Mouse (Mus musculus): ENCODE results near the gene Psma1.

Psma1 gene

DNA sequence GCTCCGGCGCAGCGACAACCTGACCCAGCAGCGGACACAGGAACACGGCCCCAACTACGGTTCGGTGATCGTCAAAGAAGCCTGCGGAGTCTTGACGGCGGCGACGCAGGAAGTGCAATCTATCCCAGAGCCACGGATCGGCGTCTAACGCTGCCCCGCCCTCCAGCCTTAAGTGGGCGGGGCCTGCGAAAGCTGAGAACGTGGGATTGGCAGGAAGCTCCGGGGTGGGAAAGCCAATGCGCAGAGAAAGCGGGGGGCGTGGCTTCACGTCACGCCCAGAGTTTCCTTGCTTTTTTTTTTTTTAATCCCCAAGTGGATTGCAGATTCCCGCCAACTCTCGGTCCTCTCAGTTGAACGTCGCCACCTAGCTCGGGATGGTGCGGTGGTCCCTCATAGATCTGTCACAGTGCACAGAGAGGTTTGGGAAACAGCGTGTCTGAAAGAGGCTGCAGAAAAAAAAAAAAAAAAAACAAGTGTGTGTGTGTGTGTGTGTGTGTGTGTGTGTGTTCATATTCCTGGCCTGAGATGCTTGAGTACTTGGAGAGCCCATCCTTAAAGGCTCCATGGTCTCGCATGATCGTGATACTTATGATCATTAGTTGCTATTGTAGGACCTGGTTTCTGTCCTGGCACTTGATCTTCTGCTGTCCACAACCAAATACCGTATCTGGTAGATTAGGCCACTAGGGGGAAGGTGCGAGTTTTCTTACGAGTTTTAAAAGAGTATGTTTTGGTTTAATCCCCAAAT lies at the start of gene Psma1:
Gene Psma1, minus strand, starts transcription at position 114 of the 748 bp plus-strand sequence.
- DNase-seq (ENCODE audit: low spot score), result peak; percentile 91

DNA sequence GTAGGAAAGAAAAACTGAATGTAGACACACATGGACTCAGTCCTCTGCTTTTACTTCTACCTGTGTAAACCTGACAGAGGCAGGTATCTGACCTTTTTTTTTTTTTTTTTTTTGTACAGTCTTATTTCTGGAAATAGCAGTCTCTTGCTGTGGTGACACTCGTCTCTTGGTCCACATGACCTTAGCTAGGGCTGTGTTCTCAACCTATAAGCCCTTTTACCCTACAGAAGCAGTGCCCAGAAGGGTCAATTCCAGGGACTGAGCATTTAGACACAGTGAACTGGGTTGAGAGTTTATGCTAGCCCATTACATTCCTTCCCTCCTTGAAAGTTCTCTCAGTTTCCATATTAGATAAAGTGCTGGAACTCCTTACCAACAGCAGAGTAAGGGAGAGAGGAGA lies 47.6 kb upstream of the Psma1 start:
- DNase-seq (ENCODE audit: low spot score), result no peak

DNA sequence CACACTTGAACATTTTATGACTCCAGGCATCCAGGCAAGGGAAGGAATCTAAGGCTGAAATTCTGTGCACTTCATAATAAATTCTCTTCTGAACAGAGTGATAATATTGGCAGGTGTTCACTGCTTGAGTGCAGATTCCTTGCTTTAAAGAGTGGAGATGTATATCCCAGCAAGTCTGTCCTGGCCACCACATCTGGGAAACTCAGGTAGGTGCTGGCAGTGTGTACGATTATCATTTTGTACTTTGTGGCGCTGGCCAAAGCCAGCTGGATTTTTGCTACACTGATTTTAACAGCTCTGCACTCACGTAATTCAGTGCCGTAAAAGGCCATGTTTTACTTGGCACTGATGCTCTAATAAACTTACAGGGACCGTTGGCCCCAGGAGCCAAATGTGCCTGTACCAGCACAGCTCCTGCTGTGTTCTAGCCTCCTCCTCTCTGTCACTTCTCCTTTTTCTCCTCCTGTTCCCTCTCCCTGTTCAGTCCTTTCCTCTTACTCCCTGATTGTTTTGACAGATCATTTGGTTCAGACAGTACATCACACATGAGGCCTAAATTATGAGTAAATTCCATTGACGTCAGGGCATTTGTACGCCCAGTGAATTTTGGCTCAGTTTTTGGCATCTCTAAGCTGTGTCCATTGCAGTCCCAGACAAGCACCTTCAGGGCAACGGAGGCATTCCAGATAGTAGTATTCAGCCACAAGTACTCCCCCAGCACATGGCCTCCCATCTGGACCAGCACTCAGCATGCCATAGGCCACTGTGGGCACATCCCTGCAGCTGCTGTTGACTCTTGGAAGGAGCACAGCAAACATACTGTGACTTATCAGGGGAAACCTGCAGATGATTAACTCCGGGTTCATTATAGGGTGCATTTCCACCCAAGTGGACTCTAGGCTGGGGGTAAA lies 46.9 kb upstream of the Psma1 start:
- DNase-seq (ENCODE audit: low spot score), result no peak

DNA sequence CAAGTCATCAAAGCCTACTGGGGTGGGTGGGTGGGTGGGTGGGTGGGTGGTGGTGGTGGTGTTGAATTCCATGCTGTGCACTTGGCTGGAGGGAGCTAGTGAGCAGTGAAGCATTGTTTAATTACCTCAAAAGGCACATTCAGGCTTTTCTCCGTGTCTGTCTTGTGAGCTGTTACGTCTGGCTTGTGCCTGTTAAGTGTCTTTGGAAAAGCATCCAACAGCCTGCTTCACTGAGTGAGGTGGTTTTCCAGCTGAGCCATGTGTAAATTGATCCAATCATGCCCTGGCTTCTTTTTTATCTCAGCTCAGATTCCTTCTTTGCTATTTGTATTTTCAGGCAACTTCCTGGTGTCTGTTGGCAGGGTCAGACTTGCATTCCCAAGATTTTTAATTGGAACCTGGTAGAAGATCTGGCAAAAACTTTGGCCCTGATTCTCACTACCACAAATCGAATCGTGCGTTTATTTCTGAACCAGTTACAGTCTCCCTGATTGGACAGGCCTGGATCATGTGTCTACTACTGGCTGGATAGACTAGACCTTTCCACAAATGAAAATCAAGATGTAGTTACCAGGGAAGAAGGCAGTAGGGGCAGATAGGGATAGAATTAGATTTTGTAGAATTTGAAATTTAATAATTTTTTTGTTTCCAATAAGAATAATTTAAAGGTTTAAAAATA lies 45.9 kb upstream of the Psma1 start:
- DNase-seq (ENCODE audit: low spot score), result no peak

DNA sequence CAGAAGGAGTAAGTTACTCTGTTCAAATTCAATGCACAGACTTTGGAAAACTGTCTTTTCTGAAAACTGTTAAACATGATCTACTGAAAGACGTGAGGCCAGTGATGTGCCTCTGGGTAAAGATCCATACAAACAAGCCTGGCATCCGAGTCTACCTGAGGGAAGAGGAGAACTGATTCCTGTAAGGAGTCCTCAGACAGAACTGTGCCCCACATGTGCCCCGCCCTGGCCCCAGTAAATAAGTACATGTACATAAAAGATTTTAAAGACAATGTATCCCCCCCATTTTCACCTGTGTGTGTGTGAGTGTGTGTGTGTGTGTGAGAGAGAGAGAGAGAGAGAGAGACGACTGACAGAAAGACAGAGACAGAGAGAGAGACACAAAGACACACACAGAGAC lies 42.0 kb upstream of the Psma1 start:
- no peak for DNase-seq (ENCODE audit: low spot score)

DNA sequence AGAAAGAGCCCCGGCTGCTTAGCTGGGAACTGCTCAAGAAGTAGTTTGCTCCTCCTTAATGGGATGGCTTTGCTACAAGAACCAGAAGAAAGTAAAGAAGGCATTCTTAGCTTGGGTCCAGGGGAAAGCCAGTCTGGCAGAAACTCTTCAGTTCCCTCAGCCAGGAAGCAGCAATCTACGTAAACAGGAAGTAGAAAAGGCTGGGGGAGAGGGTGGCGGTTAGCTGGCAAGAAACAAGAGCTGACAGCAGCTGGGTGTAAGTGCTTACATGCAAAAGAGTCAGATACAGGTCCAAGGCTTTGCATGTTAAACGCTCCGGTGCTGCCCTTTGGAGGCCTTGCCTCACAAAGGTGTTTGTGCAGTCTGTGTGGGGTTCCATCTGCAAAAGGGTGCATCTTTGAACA lies 41.5 kb upstream of the Psma1 start:
- peak; percentile 11 for DNase-seq (ENCODE audit: low spot score)

DNA sequence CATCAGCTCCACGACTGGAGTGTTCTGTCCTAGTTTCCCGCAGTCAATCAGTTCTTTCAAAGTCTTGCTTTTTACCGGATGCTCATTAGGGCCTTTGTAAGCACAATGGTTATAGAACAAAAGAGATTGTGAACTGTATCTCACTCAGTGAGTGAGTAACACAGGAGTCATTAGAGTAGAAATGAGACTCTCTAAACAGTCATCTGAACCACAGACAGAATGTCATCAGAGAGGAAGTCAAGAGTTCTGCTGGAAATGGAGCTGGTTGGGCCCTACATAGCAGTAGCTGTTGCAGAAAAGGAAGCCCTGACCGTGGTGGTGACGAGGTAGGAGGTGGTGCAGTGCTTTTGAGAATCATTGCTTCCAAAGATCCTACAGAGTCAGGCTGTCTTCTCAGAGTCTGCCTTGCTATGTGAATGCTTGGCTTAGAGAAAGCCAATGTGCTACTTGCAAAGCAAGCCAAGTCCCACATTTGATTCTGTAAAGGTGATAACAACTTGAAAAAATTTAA lies 40.5 kb upstream of the Psma1 start:
- no peak for DNase-seq (ENCODE audit: low spot score)

DNA sequence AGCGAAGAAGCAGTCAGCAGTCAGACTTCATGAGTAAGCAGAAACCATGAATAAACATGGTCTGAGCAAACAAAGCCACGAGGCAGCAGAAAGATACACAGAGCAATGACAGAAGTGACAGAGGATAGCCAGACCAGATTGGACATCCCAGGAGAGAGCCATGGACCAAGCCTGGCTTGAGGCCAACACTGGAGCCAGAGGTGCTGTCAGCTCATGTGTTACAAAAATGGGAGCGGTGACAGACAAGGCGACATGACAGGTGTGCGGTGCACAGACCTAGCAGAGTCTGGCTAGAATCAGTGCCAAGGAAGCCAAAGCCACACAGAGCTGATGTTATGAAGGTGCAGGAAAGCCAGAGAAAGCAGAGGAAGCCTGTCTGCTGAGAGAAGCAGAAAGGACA lies 35.3 kb upstream of the Psma1 start:
- DNase-seq (ENCODE audit: low spot score), result no peak

DNA sequence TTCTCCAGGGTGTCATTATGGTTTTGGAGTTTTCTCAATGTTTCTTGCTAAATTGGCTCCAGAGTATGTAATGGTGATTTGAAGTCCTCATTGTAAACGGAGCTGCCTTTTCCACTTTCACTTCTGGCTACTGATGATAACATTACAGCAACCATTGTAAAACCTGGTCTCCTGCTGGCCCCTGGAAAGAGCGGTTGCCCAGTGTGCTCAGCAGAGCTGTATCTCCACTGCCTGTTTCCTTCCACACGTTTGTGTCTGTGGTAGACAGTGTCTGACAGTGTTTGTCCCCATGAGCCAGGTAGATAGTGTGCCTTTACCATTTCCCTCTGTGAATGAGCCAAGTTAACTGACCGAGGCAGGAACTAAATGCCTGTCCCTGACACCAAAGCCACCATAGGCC lies 33.1 kb upstream of the Psma1 start:
- DNase-seq (ENCODE audit: low spot score), result no peak

DNA sequence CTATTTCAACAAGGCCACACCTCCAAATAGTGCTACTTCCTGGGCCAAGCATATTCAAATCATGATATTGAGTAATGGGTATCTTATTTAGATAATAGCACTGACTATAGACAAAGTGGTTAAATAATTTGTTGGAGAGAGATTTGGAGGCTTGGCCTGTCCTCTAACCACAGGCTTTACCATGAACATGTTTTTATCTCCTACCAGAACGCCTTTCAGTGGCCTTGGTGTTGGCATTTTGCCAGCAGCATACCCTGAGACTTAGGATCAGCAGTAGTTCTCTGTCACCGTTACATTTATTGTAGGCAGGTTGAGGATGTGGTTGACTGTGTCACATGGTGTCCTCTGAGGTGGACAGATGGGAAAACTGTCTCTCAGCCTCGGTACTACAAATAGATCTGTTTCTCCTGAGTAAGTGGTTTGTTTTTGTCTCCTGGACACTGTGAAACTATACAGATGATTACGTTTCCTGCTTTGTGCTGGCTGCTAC lies 25.4 kb upstream of the Psma1 start:
- no peak for DNase-seq (ENCODE audit: low spot score)

DNA sequence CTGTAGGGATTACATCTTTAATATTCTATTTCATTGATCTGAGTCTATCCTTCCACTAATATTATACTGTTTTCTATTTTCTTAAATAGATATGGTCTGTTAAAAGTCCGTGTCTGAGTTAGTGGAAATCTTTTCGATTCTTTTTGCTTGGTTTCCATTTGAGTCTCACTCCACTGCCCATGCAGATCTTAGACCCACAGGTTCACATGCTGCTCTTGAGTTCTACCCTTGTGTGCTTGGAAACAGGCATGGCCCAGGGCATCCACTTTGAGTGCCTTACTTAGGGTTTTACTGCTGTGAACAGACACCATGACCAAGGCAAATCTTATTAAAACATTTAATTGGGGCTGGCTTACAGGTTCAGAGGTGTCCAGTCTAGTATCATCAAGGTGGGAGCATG lies 24.9 kb upstream of the Psma1 start:
- no peak for DNase-seq (ENCODE audit: low spot score)

DNA sequence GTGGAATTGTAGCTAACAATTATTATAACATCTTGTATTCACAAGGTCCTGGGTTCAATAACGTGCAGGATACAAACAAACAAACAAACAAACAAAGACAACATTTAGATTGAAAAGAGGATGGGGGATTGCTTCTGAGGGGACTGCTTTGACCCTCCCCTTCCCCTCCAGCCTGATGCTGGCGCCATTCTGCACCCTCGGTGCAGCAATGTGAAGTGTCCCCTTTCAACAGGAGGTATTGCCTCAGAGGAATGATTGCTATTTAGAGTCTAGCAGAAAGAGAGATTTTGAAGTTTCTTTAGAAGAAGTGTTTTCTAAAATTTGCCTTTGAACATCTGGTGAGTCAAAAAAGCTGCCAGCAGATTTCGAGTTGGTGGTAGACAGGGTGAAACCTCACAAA lies 23.3 kb upstream of the Psma1 start:
- no peak for DNase-seq (ENCODE audit: low spot score)

DNA sequence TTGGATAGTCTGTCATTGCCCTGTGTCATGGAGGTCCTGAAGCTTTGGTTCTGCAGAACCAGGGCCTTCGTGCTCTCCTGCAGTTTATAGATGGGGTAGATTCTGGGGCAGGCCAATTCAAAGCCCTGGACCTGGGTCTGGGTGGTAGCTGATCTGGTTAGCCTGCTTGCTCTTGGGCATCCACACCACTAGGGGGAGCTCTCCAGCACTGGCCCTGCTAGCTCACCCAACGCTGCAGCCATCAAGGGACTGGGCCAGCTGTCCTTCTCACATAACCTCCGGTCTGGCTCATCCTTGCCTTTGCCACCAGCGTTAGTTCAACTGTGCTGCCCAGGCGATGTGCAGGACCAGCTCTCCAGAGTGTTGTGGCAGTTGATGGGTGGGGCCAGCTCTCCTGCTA lies 18.8 kb upstream of the Psma1 start:
- no peak for DNase-seq (ENCODE audit: low spot score)

DNA sequence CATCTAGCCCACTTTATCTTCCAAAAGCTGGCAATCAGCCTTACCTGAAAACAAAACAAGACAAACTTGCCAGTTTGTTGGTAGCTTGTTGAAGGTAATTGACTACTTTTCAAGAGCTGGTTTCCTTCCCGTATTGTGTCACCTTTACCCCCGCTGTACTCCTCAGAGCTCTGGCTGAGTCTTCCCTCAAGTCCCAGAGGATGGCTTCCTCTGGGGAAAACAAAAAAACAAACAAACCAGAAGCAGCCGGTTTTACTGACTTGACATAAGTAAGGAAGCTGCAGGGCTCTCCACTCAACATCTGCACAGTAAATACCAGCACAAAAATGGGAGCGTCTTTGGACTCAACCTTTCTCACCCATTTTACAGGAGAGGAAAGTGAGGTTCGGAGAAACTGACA lies 18.0 kb upstream of the Psma1 start:
- DNase-seq (ENCODE audit: low spot score), result no peak

DNA sequence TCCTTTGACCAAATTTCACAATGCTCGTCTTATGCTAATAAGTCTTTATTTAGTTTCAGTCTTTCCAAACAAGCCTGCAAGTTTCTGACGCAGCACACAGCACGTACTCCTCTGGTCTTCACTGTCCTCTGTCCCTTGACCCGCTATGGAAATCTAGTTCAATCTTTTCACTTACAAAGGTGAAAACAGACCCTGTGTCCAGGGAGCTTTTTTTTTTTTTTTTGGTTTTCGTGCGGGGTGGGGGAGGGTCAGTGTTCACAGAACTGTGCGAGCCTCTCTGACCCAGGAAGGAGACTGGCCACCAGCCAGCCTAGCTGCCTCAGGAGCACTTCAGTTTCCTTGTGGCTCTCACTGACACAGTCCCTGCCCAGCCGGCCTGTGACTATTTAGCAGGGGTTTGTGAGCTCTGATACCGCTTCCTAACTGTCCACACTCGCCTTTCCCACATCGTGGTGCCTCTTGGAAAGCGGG lies 16.6 kb upstream of the Psma1 start:
- DNase-seq (ENCODE audit: low spot score), result peak; percentile 51

DNA sequence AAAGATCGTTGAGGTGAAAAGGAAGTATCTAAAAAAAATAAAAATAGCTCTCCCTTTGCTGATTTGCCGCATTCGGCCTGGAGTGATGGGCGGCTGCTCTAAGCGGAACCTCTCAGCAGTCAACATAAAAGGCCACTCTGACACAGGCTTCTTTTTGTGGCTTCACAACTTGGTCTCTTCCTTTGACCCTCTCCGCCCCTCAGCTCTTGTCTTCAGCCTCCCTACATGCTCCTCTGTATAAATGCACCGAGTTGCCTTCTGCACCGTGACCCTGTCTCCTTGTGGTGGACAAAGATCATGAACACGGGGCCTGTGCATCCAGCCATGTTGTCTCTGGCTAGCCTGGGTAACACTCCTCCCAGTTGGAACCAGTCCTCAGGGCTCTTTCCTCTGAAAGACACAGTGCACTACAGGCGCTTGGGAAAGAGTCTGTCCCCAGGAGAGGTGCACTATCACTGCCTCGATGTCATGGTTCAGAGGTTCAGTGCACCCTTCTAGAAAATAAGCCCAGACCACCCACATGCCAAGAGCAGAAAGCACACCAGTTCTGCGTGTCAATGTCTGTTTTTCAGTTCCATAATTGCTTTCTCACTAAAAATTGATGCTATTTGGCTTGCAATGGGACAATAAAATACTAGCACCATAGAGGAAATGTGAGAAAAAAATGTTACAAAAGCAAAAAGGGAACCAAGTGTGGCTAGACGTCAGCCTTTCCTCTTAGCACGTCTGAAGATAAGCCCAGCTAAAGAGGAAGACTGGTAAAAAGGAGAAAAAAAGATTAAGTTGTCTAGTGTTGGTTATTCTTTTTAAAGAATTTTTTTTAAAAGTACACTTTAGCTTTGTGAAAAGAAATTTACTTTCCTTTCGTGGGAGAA lies 15.8 kb upstream of the Psma1 start:
- DNase-seq (ENCODE audit: low spot score), result no peak

DNA sequence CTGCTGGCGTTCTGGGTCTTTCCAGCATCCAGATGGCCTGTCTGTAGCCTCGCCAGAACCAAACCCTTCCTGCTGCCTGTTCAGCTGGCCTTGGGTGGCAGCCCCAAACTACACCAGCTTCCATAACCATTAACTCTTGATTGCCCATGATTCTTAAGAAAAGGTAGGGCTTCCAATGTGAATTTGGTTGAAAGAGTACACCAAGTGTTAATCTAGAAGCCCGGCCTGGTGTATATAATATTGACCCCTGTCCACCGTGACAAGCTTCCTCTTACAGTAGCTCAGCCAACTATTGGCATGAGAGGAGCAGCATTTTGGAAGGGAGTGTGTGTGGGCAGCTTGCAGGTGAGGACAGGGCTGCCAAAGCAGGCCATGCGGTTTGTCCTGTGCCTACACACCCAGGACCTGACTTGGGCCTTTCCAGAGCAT lies 14.2 kb upstream of the Psma1 start:
- no peak for DNase-seq (ENCODE audit: low spot score)

DNA sequence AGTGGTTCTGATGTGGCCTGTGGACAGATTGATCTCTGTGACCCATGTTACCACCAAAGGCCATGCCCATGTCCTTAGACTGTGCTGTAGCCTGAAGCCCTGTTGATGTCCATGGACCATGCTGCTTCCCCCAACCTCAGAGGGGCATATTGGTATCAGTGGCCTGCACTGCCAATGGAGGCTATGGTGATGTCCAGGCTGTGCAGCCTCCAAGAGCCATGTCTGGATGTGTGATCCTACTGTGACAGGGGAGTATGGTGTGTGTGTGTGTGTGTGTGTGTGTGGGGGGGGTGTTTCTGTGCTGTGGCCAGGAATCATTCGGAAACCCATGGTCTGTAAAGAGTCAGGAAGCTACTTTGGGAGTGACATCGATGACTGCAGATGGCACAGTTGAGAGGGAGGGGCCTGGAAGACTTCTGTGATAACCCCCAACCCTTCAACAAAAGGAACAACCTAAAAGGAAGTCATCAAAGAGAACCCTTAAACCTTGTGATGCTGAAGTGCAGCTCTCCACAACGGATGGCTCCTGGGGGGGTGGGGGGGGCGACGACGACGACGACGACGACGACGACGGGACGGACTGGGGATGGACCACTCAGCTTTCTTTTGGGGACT lies 8.5 kb upstream of the Psma1 start:
- DNase-seq (ENCODE audit: low spot score), result no peak

DNA sequence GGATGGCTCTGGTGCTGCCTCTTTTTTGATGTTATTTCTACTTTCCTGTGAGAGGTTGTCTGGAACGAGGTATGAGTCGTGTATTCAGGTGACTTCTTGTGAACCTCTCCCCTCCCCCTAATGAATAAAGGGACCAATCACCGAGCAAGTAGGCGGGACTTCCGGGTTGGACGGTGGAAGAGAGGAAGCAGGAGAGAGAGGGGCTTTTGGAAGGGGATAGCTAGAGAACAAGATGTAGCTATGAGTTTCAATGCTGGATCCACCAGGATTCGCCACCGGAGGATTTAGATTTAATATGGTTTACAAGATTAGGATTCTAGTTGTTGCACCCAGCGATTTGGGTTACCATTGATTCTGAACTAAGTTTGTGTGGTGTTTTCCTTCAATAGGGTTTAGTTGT lies 7.1 kb upstream of the Psma1 start:
- DNase-seq (ENCODE audit: low spot score), result no peak

DNA sequence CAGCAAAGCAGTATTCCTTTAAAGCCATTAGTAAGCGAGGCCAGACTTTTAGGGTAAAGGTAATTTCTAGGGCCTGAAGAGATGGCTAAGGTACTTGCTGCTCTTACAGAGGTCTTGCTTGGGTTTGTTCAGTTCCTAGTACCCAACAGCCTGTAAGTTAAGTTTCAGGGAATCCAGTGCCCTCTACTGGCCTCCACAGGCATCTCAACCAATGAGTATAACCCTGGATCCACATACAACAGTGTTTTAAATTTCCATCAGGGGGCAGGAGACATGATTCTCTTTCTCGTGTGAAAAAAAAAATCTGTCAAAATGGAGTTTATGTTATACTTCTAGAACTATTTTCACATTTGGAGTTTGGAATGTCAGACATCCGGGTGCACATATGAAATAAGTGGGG lies 5.8 kb upstream of the Psma1 start:
- no peak for DNase-seq (ENCODE audit: low spot score)

All from ovary, postnatal 14 days (tissue).